8 mouse cellular contexts compared by ENCODE assay signal in the genomic region with DNA sequence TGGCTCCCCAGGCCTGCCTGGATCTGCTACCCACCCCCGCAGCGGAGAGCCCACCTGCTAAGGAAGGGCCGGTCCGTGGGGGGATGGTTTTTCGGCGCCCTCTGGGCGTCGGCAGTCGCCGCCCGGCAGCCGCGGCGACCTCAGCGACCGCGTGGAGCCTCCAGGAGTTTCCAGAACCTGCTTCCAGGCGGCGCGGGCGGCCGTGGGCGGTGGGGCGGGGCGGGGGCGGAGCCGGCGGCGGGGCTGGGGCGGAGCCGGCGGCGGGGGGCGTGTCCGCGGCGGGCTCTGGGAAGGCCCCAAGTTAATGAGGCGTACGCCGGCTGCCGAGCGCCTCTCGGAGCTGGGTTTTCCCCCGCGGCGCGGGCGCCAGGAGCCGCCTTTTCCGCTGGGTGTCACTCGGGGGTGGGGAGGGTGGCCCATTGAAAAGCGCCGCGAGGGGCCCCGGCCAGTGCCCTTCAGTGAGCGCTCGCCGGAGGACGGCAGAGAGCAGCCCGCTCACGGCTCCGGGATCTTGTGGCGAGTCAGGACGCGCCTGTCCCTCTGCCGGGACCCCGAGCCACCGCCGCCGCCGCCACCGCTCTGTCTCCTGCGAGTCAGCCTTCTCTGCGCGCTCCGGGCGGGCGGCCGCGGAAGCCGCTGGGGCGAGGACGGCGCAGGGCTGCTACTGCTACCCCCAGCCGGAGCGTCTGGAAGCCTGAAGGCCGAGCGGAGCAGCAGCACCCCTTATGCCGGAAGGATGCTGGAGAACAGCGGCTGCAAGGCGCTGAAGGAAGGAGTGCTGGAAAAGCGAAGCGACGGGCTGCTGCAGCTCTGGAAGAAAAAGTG. TPM values are rescaled to one million over a fixed set of nuclear protein-coding genes. Genes with fewer than 3 reads are reported as not detected.
DNase-seq lines count a peak whose midpoint lies in the region; ATAC-seq and TF ChIP-seq lines count a peak whose summit lies in the region.

Gene Phlda1 (plus strand): TSS at position 186 of the 825 bp plus-strand sequence.

- peak within 1 kb of the TSS; percentile 93 for H3K4me3 ChIP-seq in bone marrow, adult 2 months (replicated peaks; ENCODE audit: control insufficient read depth, low read depth, low read length)
- H3K4me3 ChIP-seq in embryonic facial prominence, embryonic 15.5 days (replicated peaks): peak within 1 kb of the TSS; percentile 82
- peak within 1 kb of the TSS; percentile 88 for H3K4me3 ChIP-seq in kidney, embryonic 14.5 days (ENCODE audit: low read length)
- H3K4me3 ChIP-seq in limb, embryonic 15.5 days: peak within 1 kb of the TSS; percentile 83

- no peaks in the 10 kb centered on the region for H3K9me3 ChIP-seq in embryonic facial prominence, embryonic 15.5 days (replicated peaks)
- H3K9me3 ChIP-seq in kidney, embryonic 14.5 days (ENCODE audit: control insufficient read depth, low read length): no peaks in the 10 kb centered on the region
- no peaks in the 10 kb centered on the region for H3K9me3 ChIP-seq in limb, embryonic 15.5 days

- no peak for TF ChIP-seq CTCF in bone marrow, adult 2 months (IDR thresholded peaks at IDR 0.05; ENCODE audit: control insufficient read depth, insufficient read depth, low read length)

- H3K4me2 ChIP-seq in embryonic facial prominence, embryonic 15.5 days (replicated peaks): peak within 1 kb of the TSS; percentile 92
- H3K4me2 ChIP-seq in kidney, embryonic 14.5 days (replicated peaks; ENCODE audit: low read depth, low read length): peak within 1 kb of the TSS; percentile 77
- peak within 1 kb of the TSS; percentile 87 for H3K4me2 ChIP-seq in limb, embryonic 15.5 days

- TF ChIP-seq POLR2A in bone marrow, adult 2 months (IDR thresholded peaks at IDR 0.05; ENCODE audit: borderline replicate concordance, control insufficient read depth, low read depth, low read length): peak; percentile 63; the same call in 1 of the 2 replicates

- no peaks in the 10 kb centered on the region; the same call in 1 of the 2 replicates for H3K4me1 ChIP-seq in bone marrow, adult 2 months (ENCODE audit: control insufficient read depth, insufficient read depth, low read length)
- H3K4me1 ChIP-seq in embryonic facial prominence, embryonic 15.5 days: 0 out of 2 replicates have a peak, but pooled peaks cover 15% of the 10 kb centered on the region
- H3K4me1 ChIP-seq in kidney, embryonic 14.5 days (ENCODE audit: control insufficient read depth, insufficient read depth, low read length): peaks cover 41% of the 10 kb centered on the region
- peaks cover 34% of the 10 kb centered on the region for H3K4me1 ChIP-seq in limb, embryonic 15.5 days

- peak; percentile 90 for DNase-seq in 3T3-L1 (ENCODE audit: low read depth, low spot score)
- peak; percentile 95 to 97 for DNase-seq in heart, adult 9 months (ENCODE audit: low spot score in 2 of 2)
- DNase-seq in monocyte, adult 2 months (ENCODE audit: low read depth in 1 of 2, low spot score in 2 of 2): peak; percentile 66 to 88
- DNase-seq in spleen, postnatal 36 days (ENCODE audit: low spot score in 2 of 2): peak; percentile 94 to 95

- WGBS in bone marrow, adult 2 months: under 1% methylated on average over 89 of the region's 94 CpGs
- under 1% methylated on average over 84 of the region's 94 CpGs for WGBS in embryonic facial prominence, embryonic 15.5 days
- under 1% methylated on average over 82 of the region's 94 CpGs for WGBS in kidney, embryonic 14.5 days
- WGBS in limb, embryonic 15.5 days: under 1% methylated on average over 79 of the region's 94 CpGs

- peak within 1 kb of the TSS; percentile 90 for H3K9ac ChIP-seq in embryonic facial prominence, embryonic 15.5 days
- peak within 1 kb of the TSS; percentile 96 for H3K9ac ChIP-seq in kidney, embryonic 14.5 days (ENCODE audit: low read depth, low read length)
- H3K9ac ChIP-seq in limb, embryonic 15.5 days: peak within 1 kb of the TSS; percentile 89

- no peaks in the 10 kb centered on the region for H3K27me3 ChIP-seq in embryonic facial prominence, embryonic 15.5 days
- no peaks in the 10 kb centered on the region for H3K27me3 ChIP-seq in kidney, embryonic 14.5 days (ENCODE audit: control insufficient read depth, insufficient read depth, low read length)
- no peaks in the 10 kb centered on the region for H3K27me3 ChIP-seq in limb, embryonic 15.5 days

- H3K27ac ChIP-seq in bone marrow, adult 2 months (ENCODE audit: control insufficient read depth, insufficient read depth, low read depth, low read length, poor library complexity): peak within 1 kb of the TSS; percentile 94
- H3K27ac ChIP-seq in embryonic facial prominence, embryonic 15.5 days (replicated peaks): peak within 1 kb of the TSS; percentile 92
- H3K27ac ChIP-seq in kidney, embryonic 14.5 days (ENCODE audit: low read depth, low read length): peak within 1 kb of the TSS; percentile 97
- peak within 1 kb of the TSS; percentile 95 for H3K27ac ChIP-seq in limb, embryonic 15.5 days

- H3K36me3 ChIP-seq in embryonic facial prominence, embryonic 15.5 days: no peaks in the 10 kb centered on the region
- H3K36me3 ChIP-seq in kidney, embryonic 14.5 days (ENCODE audit: control insufficient read depth, insufficient read depth, low read length): no peaks in the 10 kb centered on the region
- no peaks in the 10 kb centered on the region for H3K36me3 ChIP-seq in limb, embryonic 15.5 days

- peak; percentile 95 for ATAC-seq in embryonic facial prominence, embryonic 15.5 days (ENCODE audit: insufficient number of reproducible peaks, low FRiP score, low TSS enrichment, low read depth)
- peak; percentile 94 for ATAC-seq in kidney, embryonic 14.5 days (ENCODE audit: low FRiP score, low TSS enrichment)
- ATAC-seq in limb, embryonic 15.5 days (ENCODE audit: insufficient number of reproducible peaks, low FRiP score, low TSS enrichment, low read depth): peak; percentile 92

RNA-seq across cellular contexts. Expression of gene Phlda1, which starts in this region (rescaled TPM):
- polyA plus RNA-seq in bone marrow, adult 2 months (2011; ENCODE audit: insufficient read depth, insufficient read length, low replicate concordance, missing spikeins): 4.3 and 14.9 TPM in 2 replicates
- polyA plus RNA-seq in embryonic facial prominence, embryonic 15.5 days (2015; fragmentation: Nextera tagmentation; extraction: Ambion mirVana): 38.3 and 43.4 TPM in 2 replicates
- polyA plus RNA-seq in kidney, embryonic 14.5 days (2014; fragmentation: Nextera tagmentation; extraction: Ambion mirVana): 42.3 and 44.6 TPM in 2 replicates
- 32.1 and 33.4 TPM in 2 replicates for polyA plus RNA-seq in limb, embryonic 15.5 days (2015; fragmentation: Nextera tagmentation; extraction: Ambion mirVana)

Comparison
In these comparisons a context has a peak if more than half of its experiments do, and no peak if none do; other contexts are left out.
1. Peak in every context shown above with its lines: DNase-seq, ATAC-seq, H3K4me3 ChIP-seq and H3K27ac ChIP-seq.